Mouse (Mus musculus) T-cell, adult 2 months (primary cell): ENCODE measurements at regions not wholly inside any gene's neighbourhood (a gene's known extent, or its start where the extent isn't known, plus 50 kb on each side); places are given as distances from the start of the nearest gene placed in this dataset.

ENCODE experiments used
- DNase-seq: peaks from one replicate; pipeline ENCODE4 v3.0.0; 2022; ENCODE audit warnings: low spot score

GRCm38 (mm10) chr10:14217284-14217683 lies 251.4 kb downstream of the Hivep2 start:
- DNase-seq: no peak

GRCm38 (mm10) chr10:14216191-14216992 lies 250.5 kb downstream of the Hivep2 start:
- no peak for DNase-seq

DNA sequence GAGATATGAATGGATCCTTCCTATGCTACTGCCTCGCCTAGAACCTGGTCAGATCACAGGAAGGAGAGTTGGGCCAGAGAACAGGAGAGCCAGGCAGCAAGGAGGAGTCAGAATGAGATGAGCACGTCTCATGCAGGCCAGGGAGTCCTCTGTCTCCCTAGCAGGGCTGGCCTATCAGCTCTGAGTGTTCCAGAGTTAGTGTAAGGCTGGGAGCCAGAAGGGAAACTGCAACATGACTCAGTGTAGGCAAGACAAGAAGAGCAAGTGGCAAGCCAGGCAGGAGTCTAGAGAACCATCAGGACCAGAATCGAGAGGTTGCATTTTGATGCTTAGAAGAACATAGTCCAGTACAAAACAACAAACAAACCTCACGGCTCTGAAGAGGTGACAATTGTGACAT lies 249.6 kb downstream of the Hivep2 start:
- no peak for DNase-seq

GRCm38 (mm10) chr10:14213536-14213935 lies 247.7 kb downstream of the Hivep2 start:
- no peak for DNase-seq

DNA sequence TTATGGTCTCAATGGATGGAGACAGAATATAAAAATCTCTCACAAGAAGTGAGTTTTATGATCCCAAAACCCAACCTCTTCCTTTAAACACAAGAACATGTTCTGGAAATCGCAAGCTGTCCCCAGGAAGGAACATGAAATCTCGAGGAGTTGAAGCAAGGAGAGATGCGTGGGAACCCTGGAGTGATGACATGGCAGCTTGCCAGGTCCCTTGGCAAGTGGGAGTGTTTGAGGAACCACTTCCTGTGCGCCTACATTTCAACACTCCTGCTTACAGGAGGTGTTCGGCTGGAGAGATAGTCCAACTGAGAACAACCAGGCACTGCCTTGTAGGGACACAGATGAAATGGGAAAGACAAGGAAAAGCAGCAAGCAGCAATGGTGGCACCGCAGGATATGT lies 246.1 kb downstream of the Hivep2 start:
- no peak for DNase-seq

- DNase-seq: no peak
Observed at GRCm38 (mm10) chr10:14211481-14211880, 245.6 kb downstream of the Hivep2 start.

DNA sequence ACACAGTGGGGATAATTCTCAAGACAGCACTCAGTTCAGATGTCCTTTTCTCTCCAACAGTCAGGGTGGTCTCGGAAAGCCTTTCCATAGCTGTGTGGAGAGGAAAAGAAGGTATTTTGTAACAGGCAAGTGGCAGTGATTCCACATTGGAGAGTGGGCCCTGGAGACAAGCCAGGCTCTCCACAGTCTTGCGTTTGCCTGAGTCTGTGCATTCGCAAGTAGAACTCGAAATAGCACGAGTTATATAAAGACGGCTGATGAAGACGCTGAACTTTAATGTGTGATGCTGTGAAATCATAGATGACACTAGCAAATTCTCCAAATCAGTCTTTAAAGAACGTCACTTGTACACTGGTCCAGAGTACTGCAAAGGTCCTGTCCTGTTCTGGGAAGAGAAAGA lies 244.6 kb downstream of the Hivep2 start:
- no peak for DNase-seq

DNA sequence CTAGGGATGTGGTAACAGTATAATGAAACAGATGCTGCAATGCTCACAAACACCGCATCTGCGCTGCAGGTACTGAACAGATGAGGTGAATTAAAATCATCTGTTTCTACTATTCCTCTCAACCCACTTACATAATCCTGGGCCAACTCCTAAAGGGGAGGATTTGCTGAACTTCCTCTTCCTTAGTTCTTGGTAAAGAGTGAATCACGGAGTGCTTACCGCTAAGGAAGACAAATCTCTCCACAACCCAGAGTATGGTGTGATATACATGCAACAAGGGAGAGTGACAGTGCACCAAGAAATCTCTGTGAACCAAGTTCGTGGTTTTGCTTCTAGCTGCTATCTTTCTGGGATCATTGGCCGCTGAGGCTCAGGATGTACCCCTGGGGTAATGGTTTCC lies 244.2 kb downstream of the Hivep2 start:
- DNase-seq: no peak

GRCm38 (mm10) chr10:14208206-14208605 lies 242.3 kb downstream of the Hivep2 start:
- peak; percentile 45 for DNase-seq

DNA sequence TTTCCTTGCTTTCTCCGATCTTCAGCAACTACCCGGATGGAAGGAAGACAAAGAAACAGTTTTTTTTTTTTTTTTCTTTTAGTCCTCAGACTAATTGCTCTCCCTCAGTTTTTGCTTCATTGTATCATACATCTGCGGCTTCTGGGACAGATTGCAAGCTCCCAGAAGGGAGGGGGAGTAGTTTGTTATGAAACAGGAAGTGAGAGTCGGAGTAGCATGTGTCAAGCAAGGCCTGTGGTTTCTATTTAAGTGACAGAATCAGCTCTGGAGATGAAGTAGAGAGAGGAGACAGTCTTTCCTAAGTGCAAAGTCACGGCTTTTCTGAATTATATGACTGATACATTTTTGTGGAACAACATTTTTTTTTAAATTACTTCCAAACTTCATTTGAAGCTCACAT lies 241.7 kb downstream of the Hivep2 start:
- DNase-seq: peak; percentile 65

- DNase-seq: no peak
Observed at GRCm38 (mm10) chr10:14207051-14207570, 241.2 kb downstream of the Hivep2 start.
